Mouse (Mus musculus): ENCODE data around the gene Pde10a.

GRCm38 (mm10) chr17:8812228-8812865 lies 287.2 kb downstream of the Pde10a start:
- TF ChIP-seq GATA1 (IDR thresholded peaks at IDR 0.05; ENCODE audit: borderline replicate concordance, low read length), result no peak
- TF ChIP-seq FLI1 (IDR thresholded peaks at IDR 0.05; ENCODE audit: low read length), result no peak

All from megakaryocyte, embryonic 14.5 days (primary cell).